Mouse (Mus musculus) kidney, embryonic 14.5 days (tissue): ENCODE measurements around the gene Rps15. TPM values are rescaled to one million over a fixed set of nuclear protein-coding genes. Genes with fewer than 3 reads are reported as not detected.

ENCODE experiments used
- ATAC-seq: fragments of 200-750 bp; cut with Nextera tagmentation; 2 replicates; pipeline ENCODE4 v1.8.0; 2017; ENCODE audit warnings: moderate number of reproducible peaks, mild to moderate bottlenecking, moderate TSS enrichment, moderate library complexity; ENCODE audit not compliant: low FRiP score, low TSS enrichment
- H3K27ac ChIP-seq: fragments of 300-500 bp; sonication (generic); 2 replicates; pipeline ENCODE4 v1.5.1; 2014; ENCODE audit warnings: low read depth, mild to moderate bottlenecking, low read length, moderate library complexity, mixed read lengths
- H3K27me3 ChIP-seq: fragments of 300-500 bp; sonication (generic); 2 replicates; pipeline ENCODE4 v1.6.1; 2014; ENCODE audit warnings: mild to moderate bottlenecking, low read length; ENCODE audit not compliant: control insufficient read depth, insufficient read depth
- H3K36me3 ChIP-seq: fragments of 300-500 bp; sonication (generic); 2 replicates; pipeline ENCODE4 v1.6.1; 2014; ENCODE audit warnings: low read length, mixed read lengths; ENCODE audit not compliant: control insufficient read depth, insufficient read depth
- H3K4me1 ChIP-seq: fragments of 300-500 bp; sonication (generic); 2 replicates; pipeline ENCODE4 v1.6.1; 2014; ENCODE audit warnings: low read length, mixed read lengths; ENCODE audit not compliant: control insufficient read depth, insufficient read depth
- H3K4me2 ChIP-seq: fragments of 300-500 bp; sonication (generic); replicated peaks from 2 replicates; pipeline ENCODE4 v1.6.1; 2014; ENCODE audit warnings: low read depth, mild to moderate bottlenecking, low read length
- H3K4me3 ChIP-seq: fragments of 300-500 bp; sonication (generic); 2 replicates; pipeline ENCODE4 v1.5.1; 2014; ENCODE audit warnings: mild to moderate bottlenecking, low read length
- H3K9ac ChIP-seq: fragments of 300-500 bp; sonication (generic); 2 replicates; pipeline ENCODE4 v1.6.1; 2014; ENCODE audit warnings: low read depth, mild to moderate bottlenecking, low read length, moderate library complexity
- H3K9me3 ChIP-seq: fragments of 300-500 bp; sonication (generic); 2 replicates; pipeline ENCODE4 v1.6.1; 2016; ENCODE audit warnings: low read length; ENCODE audit not compliant: control insufficient read depth
- WGBS: fragments of 180-500 bp; shearing (Covaris S2); extraction: QIAGEN DNeasy Blood & Tissue Kit; methylation state at CpG from one replicate; pipeline ENCODE4 v1.1.7; 2014; 5-methylcytosine and 5-hydroxymethylcytosine counted together
- polyA plus RNA-seq: library from polyadenylated mRNA; unstranded; fragments of >200 nt; fragmentation: Nextera tagmentation; extraction: Ambion mirVana; gene quantifications from 2 replicates; pipeline ENCODE4 v1.2.1, GENCODE M21; 2014

Rps15 gene
- polyA plus RNA-seq, 1 experiment from 2014 or later, result 1,166 TPM

DNA sequence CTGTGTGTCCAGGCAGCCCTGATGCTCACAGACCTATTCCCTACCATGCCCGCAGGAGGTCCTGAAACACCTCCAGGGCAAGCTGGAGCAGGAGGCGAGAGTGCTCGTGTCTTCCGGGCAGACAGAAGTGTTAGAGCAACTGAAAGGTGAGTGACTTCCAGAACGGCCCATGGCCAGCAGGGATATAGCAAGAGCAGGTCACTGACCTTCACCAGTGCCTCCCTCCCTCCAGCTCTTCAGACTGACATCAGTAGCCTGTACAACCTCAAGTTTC is 9.8 kb downstream of the Rps15 start:
- 53% methylated on average over 5 of the region's 5 CpGs for WGBS
- H3K4me3 ChIP-seq, result no peak overlapping the region
- no peaks in the 10 kb centered on the region for H3K36me3 ChIP-seq
- no peak overlapping the region; the same call in 1 of the 2 replicates for H3K4me2 ChIP-seq
- peaks cover 71% of the 10 kb centered on the region for H3K27me3 ChIP-seq
- no peak overlapping the region for H3K9ac ChIP-seq
- ATAC-seq, result no peak
- peaks cover 8% of the 10 kb centered on the region; the same call in 1 of the 2 replicates for H3K4me1 ChIP-seq
- H3K9me3 ChIP-seq, result no peaks in the 10 kb centered on the region
- H3K27ac ChIP-seq, result no peak overlapping the region

DNA sequence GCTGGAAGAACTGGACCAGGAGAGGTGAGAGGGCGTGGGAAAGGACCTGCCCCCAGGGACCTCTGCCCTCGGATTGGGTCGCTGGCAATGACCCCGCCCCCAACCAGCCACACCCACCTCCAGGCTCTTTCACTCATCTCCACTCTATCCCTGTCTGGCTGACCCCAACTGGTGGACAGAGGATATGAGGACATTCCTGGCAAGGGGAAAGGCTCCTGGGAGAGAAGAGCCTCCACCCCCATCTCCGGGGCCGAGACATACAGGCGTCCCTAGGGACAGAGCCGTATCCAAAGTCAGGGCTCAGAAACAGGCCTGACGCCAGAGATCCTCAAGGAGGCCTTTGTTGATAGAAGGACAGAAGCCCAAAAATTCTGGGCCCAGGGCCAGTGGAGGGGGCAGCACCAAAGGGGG is 10.2 kb downstream of the Rps15 start:
- peak; percentile 53; the same call in 1 of the 2 replicates for ATAC-seq
- Histone ChIP-seq H3K9ac (no peak overlapping the region), H3K27ac (no peak overlapping the region), H3K27me3 (peaks cover 70% of the 10 kb centered on the region), H3K4me1 (peaks cover 8% of the 10 kb centered on the region; the same call in 1 of the 2 replicates), H3K9me3 (no peaks in the 10 kb centered on the region), H3K4me3 (no peak overlapping the region), H3K36me3 (no peaks in the 10 kb centered on the region), H3K4me2 (no peak overlapping the region)
- WGBS, result 13% methylated on average over 9 of the region's 9 CpGs

DNA sequence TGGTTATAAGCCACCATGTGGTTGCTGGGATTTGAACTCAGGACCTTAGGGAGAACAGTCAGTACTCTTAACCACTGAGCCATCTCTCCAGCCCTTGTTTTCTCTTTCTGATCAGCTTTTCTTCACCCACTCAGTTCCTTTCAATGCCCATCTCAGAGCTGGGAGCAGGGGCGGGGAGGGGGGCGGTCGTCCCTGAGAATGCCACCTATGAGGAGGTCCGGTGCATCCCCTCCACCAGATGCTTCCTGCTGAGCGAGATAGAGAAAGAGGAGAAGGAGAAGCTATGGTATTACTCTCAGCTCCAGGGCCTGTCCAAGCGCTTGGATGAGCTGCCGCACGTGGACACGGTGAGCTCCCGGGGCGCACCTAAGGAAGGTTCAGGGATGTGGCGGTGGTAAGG is 12.2 kb downstream of the Rps15 start:
- Histone ChIP-seq H3K9ac (no peak overlapping the region), H3K4me1 (peaks cover 8% of the 10 kb centered on the region; the same call in 1 of the 2 replicates), H3K4me3 (peak overlapping the region; percentile 12), H3K36me3 (no peaks in the 10 kb centered on the region), H3K4me2 (peak overlapping the region; percentile 32; the same call in 1 of the 2 replicates), H3K27me3 (peaks cover 51% of the 10 kb centered on the region), H3K9me3 (no peaks in the 10 kb centered on the region), H3K27ac (no peak overlapping the region)
- ATAC-seq, result 0 out of 2 replicates have a peak, but pooled peaks have one; percentile 2
- 21% methylated on average over 12 of the region's 12 CpGs for WGBS

DNA sequence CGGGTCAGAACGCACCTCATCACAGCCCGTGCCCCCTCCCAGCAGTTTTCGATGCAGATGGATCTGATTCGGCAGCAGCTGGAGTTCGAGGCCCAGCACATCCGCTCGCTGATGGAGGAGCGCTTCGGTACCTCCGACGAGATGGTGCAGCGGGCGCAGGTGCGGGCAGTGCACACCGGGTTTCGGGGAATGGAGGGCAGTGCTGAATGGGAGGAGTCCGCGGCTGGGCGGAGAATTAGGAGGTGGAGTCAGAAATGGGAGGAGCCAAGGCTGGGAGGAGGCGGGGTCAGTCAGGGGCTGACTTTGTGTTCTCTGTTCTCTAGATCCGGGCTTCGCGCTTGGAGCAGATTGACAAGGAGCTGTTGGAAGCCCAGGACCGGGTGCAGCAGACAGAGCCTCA is 12.6 kb downstream of the Rps15 start:
- Histone ChIP-seq H3K9ac (peak overlapping the region; percentile 23; the same call in 1 of the 2 replicates), H3K4me3 (peak overlapping the region; percentile 12), H3K4me2 (peak overlapping the region; percentile 32; the same call in 1 of the 2 replicates), H3K4me1 (peaks cover 8% of the 10 kb centered on the region; the same call in 1 of the 2 replicates), H3K27me3 (peaks cover 47% of the 10 kb centered on the region), H3K27ac (no peak overlapping the region), H3K9me3 (no peaks in the 10 kb centered on the region), H3K36me3 (no peaks in the 10 kb centered on the region)
- peak; percentile 40; the same call in 1 of the 2 replicates for ATAC-seq
- 11% methylated on average over 25 of the region's 25 CpGs for WGBS

DNA sequence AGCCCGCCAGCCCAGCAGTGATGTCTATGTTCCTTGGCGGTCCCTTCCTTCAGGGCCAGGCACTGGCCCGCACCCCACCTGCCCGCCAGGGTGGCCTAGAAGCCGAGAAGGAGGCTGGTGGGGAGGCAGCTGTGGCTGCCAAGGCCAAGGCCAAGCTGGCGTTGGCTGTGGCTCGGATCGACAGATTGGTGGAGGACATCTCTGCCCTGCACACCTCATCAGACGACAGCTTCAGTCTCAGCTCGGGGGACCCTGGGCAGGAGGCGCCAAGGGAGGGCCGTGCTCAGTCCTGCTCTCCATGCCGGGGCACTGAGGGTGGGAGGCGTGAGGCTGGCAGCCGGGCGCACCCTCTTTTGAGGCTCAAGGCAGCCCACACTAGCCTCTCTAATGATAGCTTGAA is 19.3 kb downstream of the Rps15 start:
- H3K36me3 ChIP-seq, result no peaks in the 10 kb centered on the region
- H3K9me3 ChIP-seq, result no peaks in the 10 kb centered on the region
- no peak overlapping the region for H3K27ac ChIP-seq
- no peak for ATAC-seq
- H3K9ac ChIP-seq, result no peak overlapping the region
- 83% methylated on average over 16 of the region's 16 CpGs for WGBS
- H3K27me3 ChIP-seq, result peaks cover 61% of the 10 kb centered on the region
- no peaks in the 10 kb centered on the region for H3K4me1 ChIP-seq
- no peak overlapping the region for H3K4me3 ChIP-seq
- no peak overlapping the region for H3K4me2 ChIP-seq

DNA sequence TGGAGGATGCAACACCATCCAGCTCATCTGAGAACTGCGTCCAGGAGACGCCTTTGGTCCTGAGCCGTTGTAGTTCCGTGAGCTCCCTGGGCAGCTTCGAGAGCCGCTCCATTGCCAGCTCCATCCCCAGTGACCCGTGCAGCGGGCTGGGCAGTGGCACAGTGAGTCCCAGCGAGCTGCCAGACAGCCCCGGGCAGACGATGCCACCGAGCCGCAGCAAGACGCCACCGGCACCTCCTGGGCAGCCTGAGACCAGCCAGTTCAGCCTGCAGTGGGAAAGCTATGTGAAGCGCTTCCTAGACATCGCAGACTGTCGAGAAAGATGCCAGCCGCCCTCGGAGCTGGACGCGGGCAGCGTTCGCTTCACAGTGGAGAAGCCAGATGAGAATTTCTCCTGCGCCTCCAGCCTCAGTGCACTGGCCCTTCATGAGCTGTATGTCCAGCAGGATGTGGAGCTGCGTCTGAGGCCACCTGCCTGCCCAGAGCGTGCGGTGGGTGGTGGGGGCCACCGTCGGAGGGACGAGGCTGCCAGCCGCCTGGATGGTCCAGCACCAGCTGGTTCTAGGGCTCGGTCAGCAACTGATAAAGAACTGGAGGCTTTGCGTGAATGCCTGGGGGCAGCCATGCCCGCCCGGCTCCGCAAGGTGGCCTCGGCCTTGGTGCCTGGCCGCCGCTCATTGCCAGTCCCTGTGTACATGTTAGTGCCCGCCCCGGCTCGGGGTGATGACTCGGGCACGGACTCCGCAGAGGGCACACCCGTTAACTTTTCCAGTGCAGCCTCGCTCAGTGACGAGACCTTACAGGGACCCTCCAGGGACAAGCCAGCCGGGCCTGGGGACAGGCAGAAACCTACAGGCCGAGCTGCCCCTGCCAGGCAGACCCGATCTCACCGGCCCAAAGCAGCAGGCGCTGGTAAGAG is 20.6 kb downstream of the Rps15 start:
- Histone ChIP-seq H3K9me3 (no peaks in the 10 kb centered on the region), H3K27me3 (peaks cover 70% of the 10 kb centered on the region), H3K4me2 (no peak overlapping the region), H3K27ac (no peak overlapping the region), H3K36me3 (peaks cover 3% of the 10 kb centered on the region; the same call in 1 of the 2 replicates), H3K9ac (no peak overlapping the region; the same call in 1 of the 2 replicates), H3K4me1 (no peaks in the 10 kb centered on the region), H3K4me3 (no peak overlapping the region)
- WGBS, result 63% methylated on average over 54 of the region's 54 CpGs
- ATAC-seq, result no peak

DNA sequence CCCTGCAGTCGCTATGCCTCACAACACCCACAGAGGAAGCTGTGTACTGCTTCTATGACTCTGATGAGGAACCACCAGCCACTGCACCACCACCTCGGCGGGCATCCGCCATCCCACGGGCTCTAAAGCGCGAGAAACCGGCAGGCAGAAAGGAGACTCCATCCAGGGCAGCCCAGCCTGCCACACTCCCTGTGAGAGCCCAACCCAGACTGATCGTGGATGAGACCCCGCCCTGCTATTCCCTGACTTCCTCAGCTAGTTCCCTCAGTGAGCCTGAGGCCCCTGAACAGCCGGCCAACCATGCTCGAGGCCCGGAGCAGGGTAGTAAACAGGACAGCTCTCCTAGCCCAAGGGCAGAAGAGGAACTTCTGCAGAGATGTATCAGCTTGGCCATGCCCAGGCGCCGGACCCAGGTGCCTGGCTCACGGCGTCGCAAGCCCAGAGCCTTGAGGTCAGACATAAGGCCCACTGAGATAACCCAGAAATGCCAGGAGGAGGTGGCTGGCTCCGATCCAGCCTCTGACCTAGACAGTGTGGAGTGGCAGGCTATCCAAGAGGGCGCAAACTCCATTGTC is 21.5 kb downstream of the Rps15 start:
- Histone ChIP-seq H3K4me3 (no peak overlapping the region), H3K9ac (no peak overlapping the region), H3K4me2 (no peak overlapping the region), H3K27ac (no peak overlapping the region), H3K4me1 (no peaks in the 10 kb centered on the region), H3K9me3 (no peaks in the 10 kb centered on the region), H3K36me3 (peaks cover 9% of the 10 kb centered on the region; the same call in 1 of the 2 replicates), H3K27me3 (peaks cover 70% of the 10 kb centered on the region)
- WGBS, result 38% methylated on average over 18 of the region's 20 CpGs
- no peak; the same call in 1 of the 2 replicates for ATAC-seq

DNA sequence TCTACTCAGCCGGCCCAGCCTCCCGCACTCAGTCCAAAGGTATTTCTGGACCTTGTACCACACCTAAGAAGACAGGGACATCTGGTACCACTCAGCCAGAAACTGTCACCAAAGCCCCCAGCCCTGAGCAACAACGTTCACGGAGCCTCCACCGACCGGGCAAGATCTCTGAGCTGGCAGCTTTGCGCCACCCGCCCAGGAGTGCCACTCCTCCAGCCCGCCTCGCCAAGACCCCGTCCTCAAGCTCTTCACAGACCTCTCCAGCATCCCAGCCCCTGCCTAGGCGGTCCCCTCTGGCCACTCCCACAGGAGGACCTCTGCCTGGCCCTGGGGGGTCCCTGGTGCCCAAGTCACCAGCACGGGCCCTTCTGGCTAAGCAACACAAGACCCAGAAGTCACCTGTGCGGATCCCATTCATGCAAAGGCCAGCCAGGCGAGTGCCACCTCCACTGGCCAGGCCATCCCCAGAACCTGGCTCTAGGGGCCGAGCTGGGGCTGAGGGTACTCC is 22.3 kb downstream of the Rps15 start:
- Histone ChIP-seq H3K4me1 (peaks cover 4% of the 10 kb centered on the region), H3K9me3 (no peaks in the 10 kb centered on the region), H3K9ac (no peak overlapping the region), H3K27me3 (peaks cover 70% of the 10 kb centered on the region), H3K27ac (no peak overlapping the region), H3K4me2 (no peak overlapping the region), H3K4me3 (no peak overlapping the region), H3K36me3 (peaks cover 11% of the 10 kb centered on the region; the same call in 1 of the 2 replicates)
- WGBS, result 54% methylated on average over 16 of the region's 16 CpGs
- no peak for ATAC-seq

DNA sequence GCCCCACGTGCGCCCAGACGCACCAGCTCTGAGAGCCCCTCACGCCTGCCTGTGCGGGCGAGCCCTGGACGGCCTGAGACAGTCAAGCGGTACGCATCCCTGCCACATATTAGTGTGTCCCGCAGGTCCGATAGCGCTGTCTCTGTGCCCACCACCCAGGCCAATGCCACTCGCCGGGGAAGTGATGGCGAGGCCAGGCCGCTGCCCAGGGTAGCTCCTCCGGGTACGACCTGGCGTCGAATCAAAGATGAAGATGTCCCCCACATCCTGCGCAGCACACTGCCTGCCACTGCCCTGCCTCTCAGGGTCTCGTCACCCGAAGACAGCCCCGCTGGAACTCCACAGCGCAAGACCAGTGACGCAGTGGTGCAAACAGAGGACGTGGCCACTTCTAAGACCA is 23.1 kb downstream of the Rps15 start:
- Histone ChIP-seq H3K4me2 (no peak overlapping the region), H3K4me1 (peaks cover 6% of the 10 kb centered on the region), H3K9ac (no peak overlapping the region), H3K36me3 (peaks cover 11% of the 10 kb centered on the region; the same call in 1 of the 2 replicates), H3K9me3 (no peaks in the 10 kb centered on the region), H3K27me3 (peaks cover 68% of the 10 kb centered on the region), H3K27ac (no peak overlapping the region), H3K4me3 (no peak overlapping the region)
- WGBS, result 42% methylated on average over 27 of the region's 27 CpGs
- ATAC-seq, result no peak
